Mouse (Mus musculus) gastrocnemius, postnatal 4 days (tissue): ENCODE results near the gene Iqch. TPM values are rescaled to one million over a fixed set of nuclear protein-coding genes. Genes with fewer than 3 reads are reported as not detected.
A peak's percentile ranks its signal among the peaks of the same experiment; 100 is the strongest.

Experiments
- DNase-seq, 2 experiments: peaks; one replicate each; pipeline ENCODE4 v3.0.0; 2021 to 2022; ENCODE audit warnings: low spot score in 2 of 2, mixed read lengths in 2 of 2
- long read RNA-seq, 2 experiments: library from polyadenylated mRNA; stranded (forward); transcript quantifications; one replicate each; pipeline ENCODE4 v2.0.0; 2021
- total RNA-seq, 2 experiments: library from RNA; stranded (reverse); gene quantifications; 2 replicates each; pipeline ENCODE4 v1.2.3; 2021

Iqch gene
- total RNA-seq = not detected
- long read RNA-seq, experiment 1, partial matches to known transcripts = 0 of 1 reads
- long read RNA-seq, experiment 1, other reads (novel, unspliced or antisense) = 1 of 1 reads
- long read RNA-seq, experiment 2 = 0 reads

- DNase-seq = peak; percentile 92 to 95
Measured at GRCm38 (mm10) chr9:63602043-63602939, at the start of gene Iqch, which contains the start of gene Aagab. TSS of gene Iqch (minus strand) at chr9:63602493. TSS of gene Aagab (plus strand) at chr9:63602660.

- peak; percentile 75 to 84 for DNase-seq
Measured at GRCm38 (mm10) chr9:63651594-63651993, 49.3 kb upstream of the Iqch start.

- peak in 1 of 2 experiments; percentile 59 for DNase-seq
Measured at GRCm38 (mm10) chr9:63650905-63651304, 48.6 kb upstream of the Iqch start.

- no peak for DNase-seq
Measured at GRCm38 (mm10) chr9:63649841-63650545, 47.7 kb upstream of the Iqch start.

- DNase-seq = no peak
Measured at GRCm38 (mm10) chr9:63648520-63648918, 46.2 kb upstream of the Iqch start.

- DNase-seq = no peak
Measured at GRCm38 (mm10) chr9:63647581-63648519, 45.6 kb upstream of the Iqch start.

- DNase-seq = no peak
Measured at GRCm38 (mm10) chr9:63645084-63645483, 42.8 kb upstream of the Iqch start.

- DNase-seq = no peak
Measured at GRCm38 (mm10) chr9:63644011-63644410, 41.7 kb upstream of the Iqch start.

- DNase-seq = no peak
Measured at GRCm38 (mm10) chr9:63641983-63642646, 39.8 kb upstream of the Iqch start.

- DNase-seq = no peak
Measured at GRCm38 (mm10) chr9:63636113-63636512, 33.8 kb upstream of the Iqch start.

- no peak for DNase-seq
Measured at GRCm38 (mm10) chr9:63633334-63633733, 31.0 kb upstream of the Iqch start.

GRCm38 (mm10) chr9:63632924-63633323, 30.6 kb upstream of the Iqch start:
- DNase-seq = no peak

- no peak for DNase-seq
Measured at GRCm38 (mm10) chr9:63632045-63632444, 29.8 kb upstream of the Iqch start.

GRCm38 (mm10) chr9:63625090-63625756, 22.9 kb upstream of the Iqch start:
- no peak for DNase-seq

GRCm38 (mm10) chr9:63623895-63624569, 21.7 kb upstream of the Iqch start:
- no peak for DNase-seq

- no peak for DNase-seq
Measured at GRCm38 (mm10) chr9:63617967-63618366, 15.7 kb upstream of the Iqch start.

GRCm38 (mm10) chr9:63614018-63614985, 12.0 kb upstream of the Iqch start:
- no peak for DNase-seq

GRCm38 (mm10) chr9:63613569-63613968, 11.3 kb upstream of the Iqch start:
- DNase-seq = no peak
